Mouse (Mus musculus) neural tube, embryonic 11.5 days (tissue): ENCODE results near the gene Nup210l. TPM values are rescaled to one million over a fixed set of nuclear protein-coding genes. Genes with fewer than 3 reads are reported as not detected.
"Not testable (repeated sequence)": the region's sequence is repeated elsewhere in the genome, so short reads cannot be mapped to it uniquely, and the experiment has no call there.

Experiments
- ATAC-seq: fragments of 200-750 bp; cut with Nextera tagmentation; 2 replicates; pipeline ENCODE4 v1.8.0; 2017; ENCODE audit warnings: moderate number of reproducible peaks, mild to moderate bottlenecking, moderate TSS enrichment, moderate library complexity; ENCODE audit not compliant: insufficient read depth, low FRiP score, low TSS enrichment
- DNase-seq: peaks from one replicate; pipeline ENCODE4 v3.0.0-alpha.2; 2015; ENCODE audit warnings: low spot score
- H3K27ac ChIP-seq: fragments of 300-500 bp; sonication (generic); 2 replicates; pipeline ENCODE4 v1.5.1; 2014; ENCODE audit warnings: low read depth, mild to moderate bottlenecking, low read length
- H3K27me3 ChIP-seq: fragments of 300-500 bp; sonication (generic); 2 replicates; pipeline ENCODE4 v1.6.1; 2014; ENCODE audit warnings: mild to moderate bottlenecking, low read length, mixed read lengths; ENCODE audit not compliant: control insufficient read depth, insufficient read depth
- H3K36me3 ChIP-seq: fragments of 300-500 bp; sonication (generic); 2 replicates; pipeline ENCODE4 v1.6.1; 2014; ENCODE audit warnings: mild to moderate bottlenecking, low read length, moderate library complexity, mixed read lengths; ENCODE audit not compliant: control insufficient read depth, insufficient read depth
- H3K4me1 ChIP-seq: fragments of 300-500 bp; sonication (generic); 2 replicates; pipeline ENCODE4 v1.6.1; 2014; ENCODE audit warnings: low read length, mixed read lengths; ENCODE audit not compliant: control insufficient read depth, insufficient read depth
- H3K4me2 ChIP-seq: fragments of 300-500 bp; sonication (generic); 2 replicates; pipeline ENCODE4 v1.6.1; 2014; ENCODE audit warnings: low read depth, mild to moderate bottlenecking, moderate library complexity
- H3K4me3 ChIP-seq: fragments of 300-500 bp; sonication (generic); 2 replicates; pipeline ENCODE4 v1.5.1; 2014; ENCODE audit warnings: low read depth, low read length
- H3K9ac ChIP-seq: fragments of 300-500 bp; sonication (generic); 2 replicates; pipeline ENCODE4 v1.6.1; 2014; ENCODE audit warnings: mild to moderate bottlenecking, low read length
- H3K9me3 ChIP-seq: fragments of 300-500 bp; sonication (generic); 2 replicates; pipeline ENCODE4 v1.6.1; 2016; ENCODE audit warnings: low read length; ENCODE audit not compliant: control insufficient read depth
- WGBS: fragments of 180-500 bp; shearing (Covaris S2); extraction: QIAGEN DNeasy Blood & Tissue Kit; methylation state at CpG from one replicate; pipeline ENCODE4 v1.1.7; 2014; 5-methylcytosine and 5-hydroxymethylcytosine counted together
- polyA plus RNA-seq: library from polyadenylated mRNA; unstranded; fragments of >200 nt; fragmentation: Nextera tagmentation; extraction: Ambion mirVana; gene quantifications from 2 replicates; pipeline ENCODE4 v1.2.1, GENCODE M21; 2014

Gene Nup210l
- polyA plus RNA-seq, 1 experiment from 2014 or later = 0.66 TPM

DNA sequence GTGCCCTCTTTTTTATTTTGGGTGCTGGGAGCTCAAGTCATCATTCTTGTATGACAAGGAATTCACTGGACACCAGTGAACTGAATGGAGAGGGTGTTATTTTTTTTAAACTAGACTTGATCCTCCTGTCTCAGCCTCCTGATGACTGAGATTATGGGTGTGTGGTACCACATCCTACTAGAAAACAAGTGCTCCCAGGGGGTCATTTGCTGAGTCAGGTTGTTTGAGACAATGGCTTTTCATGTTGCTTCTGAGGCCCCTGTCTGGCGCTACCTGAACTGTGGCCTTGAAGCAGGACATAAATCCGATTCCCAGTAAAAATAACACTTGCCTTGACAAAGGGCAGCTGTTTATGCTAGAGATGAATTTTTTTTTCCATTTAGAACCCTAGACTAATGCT is 756 bp upstream of the Nup210l start:
- DNase-seq (no peak), ATAC-seq (no peak)
- Histone ChIP-seq H3K4me3 (no peak overlapping the region), H3K9me3 (no peaks in the 10 kb centered on the region), H3K4me1 (no peaks in the 10 kb centered on the region), H3K36me3 (peaks cover 5% of the 10 kb centered on the region; the same call in 1 of the 2 replicates), H3K4me2 (no peak overlapping the region), H3K27ac (no peak overlapping the region), H3K27me3 (no peaks in the 10 kb centered on the region), H3K9ac (no peak overlapping the region)
- 91% methylated on average over 2 of the region's 2 CpGs for WGBS

DNA sequence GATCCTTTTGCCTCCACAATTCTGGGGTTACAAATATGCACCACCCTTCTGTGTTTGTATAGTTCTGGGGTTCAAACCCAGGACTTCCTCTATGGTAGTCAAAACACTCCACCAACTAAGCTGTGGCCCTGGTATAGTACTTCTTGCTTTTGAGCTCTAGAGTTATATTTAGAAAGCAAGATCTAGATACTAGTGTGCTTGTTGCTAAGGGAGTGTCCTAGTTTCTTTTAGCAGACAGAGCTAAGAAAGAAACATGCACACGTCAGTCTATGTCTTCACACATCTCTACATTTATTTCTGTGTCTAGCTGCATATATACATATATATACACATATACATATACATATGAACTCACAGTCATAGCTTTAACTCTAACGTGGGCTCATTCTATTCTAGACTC is 7.8 kb downstream of the Nup210l start:
- whole genome bisulfite sequencing = 85% methylated on average over 2 of the region's 2 CpGs

DNA sequence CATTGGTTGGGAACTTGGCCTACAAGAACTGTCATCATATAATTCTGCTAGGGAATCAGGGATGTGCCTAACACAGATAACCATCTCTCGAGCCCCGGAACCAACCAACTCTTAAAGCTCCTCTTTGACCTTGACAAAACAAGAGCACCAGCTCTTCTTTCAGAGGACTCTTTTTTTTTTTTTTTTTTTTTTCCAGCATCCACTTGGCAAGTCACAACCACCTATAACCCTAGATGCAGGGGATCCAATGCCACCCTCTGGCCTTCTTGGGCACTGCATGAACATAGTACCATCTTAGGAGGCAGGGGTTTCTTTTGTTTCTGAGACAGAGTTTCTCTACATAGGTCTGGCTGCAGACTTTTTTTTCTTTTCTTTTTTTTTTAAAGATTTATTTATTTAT is 10.4 kb downstream of the Nup210l start:
- 94% methylated on average over 2 of the region's 2 CpGs for whole genome bisulfite sequencing

More for the DNA sequence above, 7.8 kb downstream of the Nup210l start:
- Histone ChIP-seq H3K9ac (no peak overlapping the region), H3K9me3 (no peaks in the 10 kb centered on the region), H3K4me3 (no peak overlapping the region), H3K4me1 (no peaks in the 10 kb centered on the region), H3K36me3 (no peaks in the 10 kb centered on the region), H3K27ac (no peak overlapping the region), H3K4me2 (no peak overlapping the region), H3K27me3 (no peaks in the 10 kb centered on the region)
- DNase-seq (no peak), ATAC-seq (no peak)

DNA sequence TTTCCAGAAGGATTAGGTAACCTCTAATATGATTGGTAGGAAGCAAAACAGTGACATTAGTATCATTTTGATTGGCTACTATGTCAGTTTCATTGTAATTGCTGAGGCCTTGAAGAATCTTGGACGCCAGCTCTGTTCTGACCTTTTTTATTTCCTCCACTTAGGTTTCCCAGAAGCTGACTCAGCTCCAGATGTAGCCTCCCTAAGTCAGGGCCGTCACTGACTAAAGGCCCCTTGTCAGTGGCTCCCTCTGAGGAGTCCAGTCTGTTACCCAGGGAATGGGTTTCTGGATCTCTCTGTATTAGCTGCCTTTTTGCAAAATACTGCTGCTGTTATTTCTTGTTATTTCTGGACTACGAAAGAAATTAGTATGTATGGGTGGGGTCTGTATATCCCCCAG is 11.6 kb downstream of the Nup210l start:
- no peak for ATAC-seq
- H3K9me3 ChIP-seq = no peaks in the 10 kb centered on the region
- WGBS = 85% methylated on average over 3 of the region's 3 CpGs
- H3K4me2 ChIP-seq = no peak overlapping the region
- no peak for DNase-seq
- no peaks in the 10 kb centered on the region for H3K27me3 ChIP-seq
- no peaks in the 10 kb centered on the region for H3K36me3 ChIP-seq
- no peak overlapping the region for H3K9ac ChIP-seq
- H3K4me1 ChIP-seq = no peaks in the 10 kb centered on the region
- no peak overlapping the region for H3K27ac ChIP-seq
- H3K4me3 ChIP-seq = no peak overlapping the region

More for the DNA sequence above, 10.4 kb downstream of the Nup210l start:
- no peak overlapping the region for H3K4me3 ChIP-seq
- no peaks in the 10 kb centered on the region for H3K4me1 ChIP-seq
- H3K4me2 ChIP-seq = no peak overlapping the region
- H3K9ac ChIP-seq = no peak overlapping the region
- no peak for ATAC-seq
- no peaks in the 10 kb centered on the region for H3K36me3 ChIP-seq
- no peak overlapping the region for H3K27ac ChIP-seq
- no peaks in the 10 kb centered on the region for H3K27me3 ChIP-seq
- no peaks in the 10 kb centered on the region for H3K9me3 ChIP-seq
- no peak for DNase-seq

DNA sequence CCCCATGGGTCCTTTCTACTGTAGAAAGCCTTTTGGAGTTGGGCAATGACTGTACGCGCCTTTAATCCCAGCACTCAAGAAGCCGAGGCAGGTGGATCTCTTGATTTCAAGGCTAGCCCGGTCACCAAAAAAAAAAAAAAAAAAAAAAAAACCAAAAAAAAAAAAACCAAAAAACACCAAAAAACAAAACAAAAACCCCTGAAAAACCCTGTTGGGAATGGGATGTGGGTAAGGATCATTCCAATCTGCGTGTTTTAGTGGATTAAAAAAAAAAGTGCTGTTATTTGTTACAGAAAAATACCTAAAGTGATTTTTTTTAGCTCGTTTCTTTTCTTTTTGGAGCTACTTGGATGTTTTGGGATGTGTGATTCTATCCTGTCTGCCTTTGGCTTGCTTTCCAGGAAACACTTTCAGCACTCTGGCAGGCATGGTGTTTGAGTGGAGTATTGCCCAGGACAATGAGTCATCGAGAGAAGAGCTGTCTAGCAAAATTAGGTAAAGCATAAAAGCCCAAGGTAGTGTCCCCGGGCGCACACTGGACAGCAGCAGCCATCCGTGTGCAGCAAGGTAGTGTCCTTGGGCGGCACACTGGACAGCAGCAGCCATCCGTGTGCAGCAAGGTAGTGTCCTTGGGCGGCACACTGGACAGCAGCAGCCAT is 14.3 kb downstream of the Nup210l start:
- no peaks in the 10 kb centered on the region for H3K36me3 ChIP-seq
- no peak for ATAC-seq
- H3K27me3 ChIP-seq = no peaks in the 10 kb centered on the region
- H3K4me3 ChIP-seq = no peak overlapping the region
- H3K4me2 ChIP-seq = no peak overlapping the region
- no peak overlapping the region for H3K9ac ChIP-seq
- H3K27ac ChIP-seq = no peak overlapping the region
- H3K9me3 ChIP-seq = no peaks in the 10 kb centered on the region
- H3K4me1 ChIP-seq = no peaks in the 10 kb centered on the region
- DNase-seq = no peak
- 91% methylated on average over 13 of the region's 13 CpGs for WGBS

DNA sequence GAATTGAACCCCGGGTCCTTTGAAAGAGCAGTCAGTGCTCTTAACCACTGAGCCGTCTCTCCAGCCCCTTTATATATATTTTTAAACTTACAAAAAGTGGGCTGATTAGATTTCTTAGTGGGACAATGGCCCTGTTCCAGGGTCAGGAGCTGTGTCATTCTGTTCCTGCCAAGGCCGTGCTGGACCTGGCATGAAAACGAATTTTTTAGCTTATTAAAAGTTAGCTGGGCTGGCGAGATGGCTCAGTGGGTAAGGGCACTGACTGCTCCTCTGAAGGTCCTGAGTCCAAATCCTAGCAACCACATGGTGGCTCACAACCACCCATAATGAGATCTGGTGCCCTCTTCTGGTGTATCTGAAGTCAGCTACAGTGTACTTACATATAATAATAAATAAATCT is 18.1 kb downstream of the Nup210l start:
- H3K4me3 ChIP-seq, H3K27ac ChIP-seq, DNase-seq, H3K4me1 ChIP-seq, H3K4me2 ChIP-seq, ATAC-seq, H3K9me3 ChIP-seq, H3K36me3 ChIP-seq, H3K9ac ChIP-seq, H3K27me3 ChIP-seq: not testable (repeated sequence)
- 88% methylated on average over 5 of the region's 5 CpGs for WGBS

DNA sequence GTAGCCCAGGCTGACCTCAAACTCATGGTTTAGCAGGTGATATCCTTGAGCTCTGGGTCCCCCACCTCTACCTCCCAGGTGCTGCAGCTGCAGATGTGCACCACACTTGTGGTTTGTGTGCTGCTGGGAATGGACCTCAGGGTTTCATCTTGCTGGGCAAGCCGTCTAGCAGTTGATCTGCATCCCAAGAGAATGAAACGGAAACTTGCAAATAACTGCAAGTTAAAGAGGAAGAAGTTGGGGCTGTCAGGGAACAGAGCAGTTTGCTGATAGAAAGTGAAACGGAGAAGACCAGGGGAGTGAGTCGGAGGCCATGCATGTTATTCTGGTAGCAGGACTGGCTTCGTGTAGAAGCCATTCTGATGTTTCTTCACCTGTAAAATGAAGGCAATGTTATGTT is 21.8 kb downstream of the Nup210l start:
- DNase-seq = no peak
- WGBS = 83% methylated on average over 5 of the region's 5 CpGs

DNA sequence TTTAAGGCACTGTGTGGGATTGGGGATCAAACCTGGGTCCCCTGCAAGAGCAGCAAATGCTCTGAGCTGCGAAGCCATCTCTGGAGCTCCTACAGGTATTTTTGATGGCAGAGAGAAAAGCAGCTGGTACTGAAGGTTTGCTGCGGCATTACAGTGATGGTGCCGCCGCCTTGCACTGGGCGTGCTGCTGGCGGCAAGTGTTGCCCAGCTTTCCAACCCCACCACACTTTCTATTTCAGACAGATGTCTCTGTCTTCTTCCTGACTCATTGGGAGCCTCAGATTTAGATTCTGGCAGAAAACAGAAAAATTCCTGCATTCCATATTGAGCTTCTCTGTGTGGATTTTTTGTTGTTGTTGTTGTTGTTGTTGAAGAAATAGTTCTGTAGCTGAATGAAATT is 23.9 kb downstream of the Nup210l start:
- no peak overlapping the region for H3K4me3 ChIP-seq
- ATAC-seq = no peak
- 89% methylated on average over 6 of the region's 6 CpGs for WGBS

More for the DNA sequence above, 21.8 kb downstream of the Nup210l start:
- ATAC-seq = no peak
- H3K4me1 ChIP-seq = no peaks in the 10 kb centered on the region
- H3K36me3 ChIP-seq = no peaks in the 10 kb centered on the region
- no peaks in the 10 kb centered on the region for H3K9me3 ChIP-seq
- no peak overlapping the region for H3K4me3 ChIP-seq
- no peak overlapping the region for H3K9ac ChIP-seq
- H3K27ac ChIP-seq = no peak overlapping the region
- no peak overlapping the region for H3K4me2 ChIP-seq
- no peaks in the 10 kb centered on the region for H3K27me3 ChIP-seq

DNA sequence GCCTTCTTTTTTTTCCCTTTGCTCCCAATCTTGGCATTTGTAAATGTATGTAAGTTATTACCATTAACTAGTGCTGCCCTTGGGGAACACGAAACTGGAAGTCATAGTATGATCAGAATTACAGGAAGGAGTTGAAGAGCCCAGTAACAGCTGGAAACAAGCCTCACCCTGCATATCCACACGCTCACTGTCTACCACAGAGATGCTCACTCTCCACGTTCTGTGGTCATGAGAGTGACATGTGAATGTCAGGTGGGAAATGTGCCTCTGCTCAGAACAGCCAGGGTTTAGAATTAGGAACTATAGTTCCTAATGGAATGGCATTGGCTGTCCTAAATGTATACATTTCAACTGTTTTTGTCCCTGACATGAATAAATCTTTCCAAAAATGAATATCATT is 28.8 kb downstream of the Nup210l start:
- no peak overlapping the region for H3K27ac ChIP-seq
- WGBS = 82% methylated on average over 3 of the region's 3 CpGs
- no peaks in the 10 kb centered on the region for H3K9me3 ChIP-seq
- no peak overlapping the region for H3K4me3 ChIP-seq
- H3K36me3 ChIP-seq = no peaks in the 10 kb centered on the region
- ATAC-seq = no peak
- no peak for DNase-seq
- H3K27me3 ChIP-seq = no peaks in the 10 kb centered on the region
- H3K9ac ChIP-seq = no peak overlapping the region
- H3K4me2 ChIP-seq = no peak overlapping the region
- no peaks in the 10 kb centered on the region; the same call in 1 of the 2 replicates for H3K4me1 ChIP-seq

More for the DNA sequence above, 23.9 kb downstream of the Nup210l start:
- Histone ChIP-seq H3K27ac (no peak overlapping the region), H3K4me1 (no peaks in the 10 kb centered on the region), H3K9ac (no peak overlapping the region), H3K27me3 (no peaks in the 10 kb centered on the region), H3K4me2 (no peak overlapping the region), H3K36me3 (no peaks in the 10 kb centered on the region), H3K9me3 (no peaks in the 10 kb centered on the region)
- DNase-seq = no peak
